Mouse (Mus musculus): ENCODE data around the gene Meox2. TPM values are rescaled to one million over a fixed set of nuclear protein-coding genes. Genes with fewer than 3 reads are reported as not detected.

Gene Meox2
- polyA plus RNA-seq, 1 experiment from 2014 or later = 0.43 TPM

GRCm38 (mm10) chr12:37143879-37144278, 35.5 kb downstream of the Meox2 start:
- 96% methylated on average over 1 of the region's 1 CpGs for WGBS
- H3K27ac ChIP-seq = no peak overlapping the region
- H3K4me3 ChIP-seq = no peak overlapping the region
- no peaks in the 10 kb centered on the region for H3K4me1 ChIP-seq
- H3K9me3 ChIP-seq = no peaks in the 10 kb centered on the region
- DNase-seq (ENCODE audit: extremely low spot score, low spot score) = no peak
- H3K27me3 ChIP-seq (ENCODE audit: poor library complexity, severe bottlenecking) = no peaks in the 10 kb centered on the region
- H3K36me3 ChIP-seq (replicated peaks) = no peaks in the 10 kb centered on the region

GRCm38 (mm10) chr12:37167742-37168141, 59.4 kb downstream of the Meox2 start:
- Histone ChIP-seq H3K4me3 (no peak overlapping the region), H3K4me1 (no peaks in the 10 kb centered on the region), H3K27me3 (ENCODE audit: poor library complexity, severe bottlenecking) (no peaks in the 10 kb centered on the region), H3K9me3 (no peaks in the 10 kb centered on the region), H3K27ac (no peak overlapping the region), H3K36me3 (replicated peaks) (no peaks in the 10 kb centered on the region)
- no peak for DNase-seq (ENCODE audit: extremely low spot score, low spot score)

DNA sequence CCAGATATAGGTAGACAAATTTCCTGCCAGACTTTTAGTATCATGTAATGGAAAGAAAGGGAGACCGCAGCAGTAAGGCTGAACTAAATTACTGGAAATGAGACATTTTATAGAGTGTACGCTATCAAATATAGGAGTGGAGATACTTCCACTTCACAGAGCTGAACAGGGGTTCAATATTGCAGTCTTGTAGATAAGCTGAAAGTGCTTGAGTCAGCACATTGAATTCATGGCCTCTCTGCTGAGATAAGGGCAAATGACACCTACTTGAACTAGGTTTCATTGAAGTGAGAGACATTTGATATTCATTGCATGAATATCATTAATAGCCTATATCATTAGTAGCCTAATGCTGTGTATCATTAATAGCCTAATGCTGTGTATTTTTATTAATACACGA, 65.0 kb downstream of the Meox2 start:
- Histone ChIP-seq H3K4me3 (no peak overlapping the region), H3K27me3 (ENCODE audit: poor library complexity, severe bottlenecking) (no peaks in the 10 kb centered on the region), H3K4me1 (no peaks in the 10 kb centered on the region), H3K36me3 (replicated peaks) (no peaks in the 10 kb centered on the region), H3K9me3 (no peaks in the 10 kb centered on the region), H3K27ac (no peak overlapping the region)
- no peak for DNase-seq (ENCODE audit: extremely low spot score, low spot score)
- 93% methylated on average over 3 of the region's 3 CpGs for WGBS

DNA sequence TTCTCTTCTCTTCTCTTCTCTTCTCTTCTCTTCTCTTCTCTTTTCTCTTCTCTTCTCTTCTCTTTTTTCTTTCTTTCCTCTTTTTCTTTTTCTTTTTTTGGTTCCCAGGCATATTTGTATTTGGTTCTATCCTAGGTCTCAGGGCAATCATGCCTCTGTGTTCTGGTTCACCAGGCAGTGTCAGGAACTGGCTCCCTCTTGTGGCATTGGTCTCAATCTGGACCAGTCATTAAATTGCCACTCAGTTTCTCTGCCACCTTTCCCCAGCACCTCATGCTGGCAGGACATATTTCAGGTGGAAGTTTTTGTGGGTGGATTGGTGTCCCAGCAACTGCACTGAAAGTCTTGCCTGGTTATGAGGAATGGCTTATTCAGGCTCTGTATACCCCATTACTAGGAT, 75.3 kb downstream of the Meox2 start:
- no peak for DNase-seq (ENCODE audit: extremely low spot score, low spot score)
- Histone ChIP-seq H3K4me3 (no peak overlapping the region), H3K27ac (no peak overlapping the region), H3K4me1 (no peaks in the 10 kb centered on the region), H3K9me3 (no peaks in the 10 kb centered on the region), H3K27me3 (ENCODE audit: poor library complexity, severe bottlenecking) (no peaks in the 10 kb centered on the region), H3K36me3 (replicated peaks) (no peaks in the 10 kb centered on the region)

DNA sequence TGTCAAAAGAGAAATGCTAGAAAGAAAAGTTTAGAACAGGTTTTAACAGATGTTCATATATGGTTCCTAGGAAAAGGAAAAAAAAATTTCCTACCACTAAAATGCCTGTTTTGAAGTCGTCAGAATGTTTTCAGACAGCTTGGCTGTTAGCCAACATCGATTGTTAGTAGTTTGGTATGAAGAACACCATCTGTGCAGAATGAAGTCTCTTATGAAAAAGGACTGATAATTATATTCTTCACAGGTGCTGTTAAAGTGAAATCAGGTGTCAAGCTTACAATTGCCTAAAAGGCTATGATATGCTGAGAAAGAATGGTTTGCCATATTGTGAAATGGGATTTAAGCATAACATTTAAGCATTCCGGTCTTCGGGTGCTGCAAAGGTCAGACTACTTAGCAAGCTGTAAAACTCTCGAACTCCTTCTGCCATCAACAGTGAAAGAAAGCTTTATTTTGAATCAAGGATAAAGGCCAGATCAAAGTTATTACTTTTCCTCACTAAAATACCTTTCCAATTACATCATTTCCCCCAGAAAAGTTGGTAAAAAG, 80.7 kb downstream of the Meox2 start:
- H3K27me3 ChIP-seq (ENCODE audit: poor library complexity, severe bottlenecking) = no peaks in the 10 kb centered on the region
- no peaks in the 10 kb centered on the region for H3K36me3 ChIP-seq (replicated peaks)
- 89% methylated on average over 5 of the region's 5 CpGs for WGBS
- H3K4me3 ChIP-seq = no peak overlapping the region
- H3K9me3 ChIP-seq = no peaks in the 10 kb centered on the region
- no peaks in the 10 kb centered on the region for H3K4me1 ChIP-seq
- no peak overlapping the region for H3K27ac ChIP-seq
- no peak for DNase-seq (ENCODE audit: extremely low spot score, low spot score)

Other genes with a start within 250 kb of the Meox2 start
- 0.21 and 0.28 TPM in 2 replicates for gene Agmo, start 133.1 kb downstream of the Meox2 start, polyA plus RNA-seq (2016; fragmentation: Nextera tagmentation; extraction: Ambion mirVana)